Mouse (Mus musculus) CH12.LX (cell line): ENCODE measurements around the gene Vmn1r220. TPM values are rescaled to one million over a fixed set of nuclear protein-coding genes. Genes with fewer than 3 reads are reported as not detected.

Experiments used
- DNase-seq: peaks from one replicate; pipeline ENCODE4 v3.0.0-alpha.2; 2013; ENCODE audit errors: extremely low read depth
- H3K27ac ChIP-seq: 2 replicates; pipeline ENCODE4 v1.5.1; 2012; ENCODE audit warnings: low read depth, mild to moderate bottlenecking, control low read depth, moderate library complexity; ENCODE audit not compliant: insufficient read depth
- H3K27me3 ChIP-seq: replicated peaks from 2 replicates; pipeline ENCODE3; 2012; ENCODE audit warnings: inconsistent platforms
- H3K36me3 ChIP-seq, 2 experiments: replicated peaks in 1 of 2; 2 replicates each; pipeline versions ENCODE3 to v1.6.1; 2012; ENCODE audit warnings: inconsistent platforms in 1 of 2, low read length in 1 of 2, mild to moderate bottlenecking in 1 of 2, mixed read lengths in 1 of 2, moderate library complexity in 1 of 2; ENCODE audit not compliant: control insufficient read depth in 1 of 2, insufficient read depth in 1 of 2
- H3K4me1 ChIP-seq, 2 experiments: 2 replicates each; pipeline ENCODE4 v1.6.1; 2012; ENCODE audit warnings: inconsistent platforms in 1 of 2, moderate library complexity in 1 of 2; ENCODE audit not compliant: insufficient read depth in 2 of 2, control insufficient read depth in 1 of 2
- H3K4me2 ChIP-seq: 2 replicates; pipeline ENCODE4 v1.6.1; 2012; ENCODE audit warnings: low read depth, mild to moderate bottlenecking, control low read depth; ENCODE audit not compliant: poor library complexity, insufficient read depth, severe bottlenecking
- H3K4me3 ChIP-seq, 3 experiments: fragments of 150-350 bp in 1 of 3; sonication (generic) in 1 of 3; replicated peaks in 1 of 3; 2 replicates each; pipeline versions ENCODE3 to v1.5.1; 2011 to 2012; ENCODE audit warnings: low read depth in 2 of 3, low read length in 2 of 3, mild to moderate bottlenecking in 2 of 3, moderate library complexity in 2 of 3, control low read depth in 1 of 3, improper control_type of control experiment in 1 of 3, inconsistent platforms in 1 of 3, mixed read lengths in 1 of 3; ENCODE audit not compliant: poor library complexity in 1 of 3
- H3K79me2 ChIP-seq: replicated peaks from 2 replicates; pipeline ENCODE4 v1.6.1; 2012; ENCODE audit warnings: mild to moderate bottlenecking, moderate library complexity; ENCODE audit not compliant: control insufficient read depth, poor library complexity, insufficient read depth, severe bottlenecking; ENCODE audit errors: extremely low read depth
- H3K9ac ChIP-seq: 2 replicates; pipeline ENCODE4 v1.6.1; 2012; ENCODE audit warnings: low read depth, mild to moderate bottlenecking, control low read depth, moderate library complexity; ENCODE audit not compliant: insufficient read depth
- H3K9me3 ChIP-seq: replicated peaks from 2 replicates; pipeline ENCODE3; 2012; ENCODE audit warnings: low read length, inconsistent platforms, mixed read lengths
- CHD2 ChIP-seq: IDR thresholded peaks from 2 replicates; pipeline ENCODE4 v1.6.1; 2011; ENCODE audit warnings: low read length, improper control_type of control experiment
- ELF1 ChIP-seq: IDR thresholded peaks from 2 replicates; pipeline ENCODE4 v1.6.1; 2014; ENCODE audit warnings: low read depth, mild to moderate bottlenecking, inconsistent platforms, low read length, improper control_type of control experiment
- EP300 ChIP-seq: IDR thresholded peaks from 2 replicates; pipeline ENCODE4 v1.6.1; 2011; ENCODE audit warnings: low read length, improper control_type of control experiment
- JUND ChIP-seq: conservative IDR thresholded peaks from 2 replicates; pipeline ENCODE4 v1.6.1; 2011; ENCODE audit warnings: low read depth, low read length, improper control_type of control experiment
- KAT2A ChIP-seq: IDR thresholded peaks from 2 replicates; pipeline ENCODE4 v1.6.1; 2012; ENCODE audit warnings: low read length, improper control_type of control experiment, inconsistent platforms; ENCODE audit not compliant: insufficient replicate concordance
- MEF2A ChIP-seq: IDR thresholded peaks from 2 replicates; pipeline ENCODE4 v1.6.1; 2014; ENCODE audit warnings: low read depth, mild to moderate bottlenecking, inconsistent platforms, low read length, improper control_type of control experiment, borderline replicate concordance
- MXI1 ChIP-seq: IDR thresholded peaks from 2 replicates; pipeline ENCODE4 v1.6.1; 2011; ENCODE audit warnings: mild to moderate bottlenecking, low read depth, low read length, improper control_type of control experiment
- NELFE ChIP-seq: IDR thresholded peaks from 2 replicates; pipeline ENCODE4 v1.6.1; 2011; ENCODE audit warnings: low read depth, low read length, improper control_type of control experiment
- PAX5 ChIP-seq: IDR thresholded peaks from 2 replicates; pipeline ENCODE4 v1.6.1; 2012; ENCODE audit warnings: low read length, inconsistent platforms, mixed read lengths
- POLR2A ChIP-seq: IDR thresholded peaks from 2 replicates; pipeline ENCODE4 v1.6.1; 2011; ENCODE audit warnings: low read depth, mild to moderate bottlenecking, improper control_type of control experiment, low read length
- POLR2AphosphoS2 ChIP-seq: IDR thresholded peaks from 2 replicates; pipeline ENCODE4 v1.6.1; 2011; ENCODE audit warnings: low read depth, low read length, improper control_type of control experiment
- SIN3A ChIP-seq: IDR thresholded peaks from 2 replicates; pipeline ENCODE4 v1.6.1; 2012; ENCODE audit warnings: low read length, improper control_type of control experiment, inconsistent platforms
- TBP ChIP-seq: conservative IDR thresholded peaks from 2 replicates; pipeline ENCODE4 v1.6.1; 2011; ENCODE audit warnings: low read depth, low read length, improper control_type of control experiment
- TCF12 ChIP-seq: IDR thresholded peaks from 2 replicates; pipeline ENCODE4 v1.6.1; 2014; ENCODE audit warnings: low read depth, mild to moderate bottlenecking, inconsistent platforms, low read length, improper control_type of control experiment
- UBTF ChIP-seq: IDR thresholded peaks from 2 replicates; pipeline ENCODE4 v1.6.1; 2012; ENCODE audit warnings: low read depth, mild to moderate bottlenecking, inconsistent platforms, low read length, improper control_type of control experiment, moderate library complexity
- USF1 ChIP-seq: IDR thresholded peaks from 2 replicates; pipeline ENCODE4 v1.6.1; 2014; ENCODE audit warnings: low read depth, mild to moderate bottlenecking, inconsistent platforms, low read length, improper control_type of control experiment
- ZC3H11A ChIP-seq: IDR thresholded peaks from 2 replicates; pipeline ENCODE4 v1.6.1; 2012; ENCODE audit warnings: low read depth, mild to moderate bottlenecking, inconsistent platforms, low read length, improper control_type of control experiment
- ZKSCAN1 ChIP-seq: IDR thresholded peaks from 2 replicates; pipeline ENCODE4 v1.6.1; 2012; ENCODE audit warnings: low read depth, inconsistent platforms, low read length, improper control_type of control experiment, borderline replicate concordance
- ZMIZ1 ChIP-seq: IDR thresholded peaks from 2 replicates; pipeline ENCODE4 v1.6.1; 2012; ENCODE audit warnings: low read depth, mild to moderate bottlenecking, inconsistent platforms, low read length, improper control_type of control experiment
- ZNF384 ChIP-seq: IDR thresholded peaks from 2 replicates; pipeline ENCODE4 v1.6.1; 2012; ENCODE audit warnings: low read depth, low read length, improper control_type of control experiment, inconsistent platforms
- dilution Hi-C: fragments of 300-500 bp; cut with MboI; formaldehyde crosslinking; loops from 2 replicates; pipeline ENCODE4 v1.14.3; 2020; ENCODE audit warnings: low sequenced_read_pairs; ENCODE audit not compliant: extremely low pct_unique_long_range_greater_than_20kb, extremely low pct_ligation_motif_present
- in situ Hi-C: fragments of 300-500 bp; cut with MboI; formaldehyde crosslinking; loops from 3 replicates; pipeline ENCODE4 v1.14.3; 2019; ENCODE audit warnings: low sequenced_read_pairs, low pct_ligation_motif_present, low pct_unique_long_range_greater_than_20kb, mixed read lengths
- polyA plus RNA-seq: library from polyadenylated mRNA; unstranded; fragments of >175 nt; gene quantifications from 2 replicates; pipeline ENCODE4 v1.2.1, GENCODE M21; 2012; ENCODE audit warnings: low read depth; ENCODE audit not compliant: insufficient read length
- total RNA-seq, 2 experiments: library from RNA; depleted of rRNA; stranded (reverse); fragments of 300-350 nt in 1 of 2; fragments of >200 nt in 1 of 2; gene quantifications; 2 replicates each; pipeline ENCODE4 v1.2.3; 2012 to 2014

Gene Vmn1r220
- total and polyA plus RNA-seq, 3 experiments: not detected

GRCm38 (mm10) chr13:23133099-23133498 lies 54.7 kb downstream of the Vmn1r220 start, which contains the start of gene Vmn1r218:
Gene Vmn1r218 (plus strand): TSS chr13:23133155.
- Histone ChIP-seq H3K9ac (no peak within 1 kb of the TSS), H3K4me2 (no peak within 1 kb of the TSS), H3K4me3 (no peak within 1 kb of the TSS), H3K27me3 (no peaks in the 10 kb centered on the region), H3K79me2 (no peaks in the 10 kb centered on the region), H3K4me1 (no peaks in the 10 kb centered on the region), H3K36me3 (no peaks in the 10 kb centered on the region), H3K9me3 (no peaks in the 10 kb centered on the region), H3K27ac (no peak within 1 kb of the TSS)
- TF ChIP-seq EP300 (no peak), KAT2A (no peak), SIN3A (no peak), POLR2AphosphoS2 (no peak), JUND (no peak), MEF2A (no peak), NELFE (no peak), ZMIZ1 (no peak), PAX5 (no peak), ZC3H11A (no peak), POLR2A (no peak), UBTF (no peak), ELF1 (no peak), USF1 (no peak), ZKSCAN1 (no peak), TBP (no peak), MXI1 (no peak), CHD2 (no peak), ZNF384 (no peak), TCF12 (no peak)
- dilution Hi-C loops (no loop called here), in situ Hi-C loops (no loop called here)
- DNase-seq: no peak

Other genes with a start within 250 kb of the Vmn1r220 start
- gene Vmn1r213, start 180.3 kb downstream of the Vmn1r220 start, total RNA-seq (2012; rRNA removed): not detected in 2 replicates
- gene Vmn1r213, start 180.3 kb downstream of the Vmn1r220 start, total RNA-seq (2014; rRNA removed): not detected in 2 replicates
- not detected in 2 replicates for gene Vmn1r213, start 180.3 kb downstream of the Vmn1r220 start, polyA plus RNA-seq
- gene Vmn1r214, start 157.6 kb downstream of the Vmn1r220 start, total RNA-seq (2012; rRNA removed): not detected in 2 replicates
- not detected in 2 replicates for gene Vmn1r214, start 157.6 kb downstream of the Vmn1r220 start, total RNA-seq (2014; rRNA removed)
- not detected in 2 replicates for gene Vmn1r214, start 157.6 kb downstream of the Vmn1r220 start, polyA plus RNA-seq
- not detected in 2 replicates for gene Vmn1r215, start 120.0 kb downstream of the Vmn1r220 start, total RNA-seq (2012; rRNA removed)
- gene Vmn1r215, start 120.0 kb downstream of the Vmn1r220 start, total RNA-seq (2014; rRNA removed): not detected in 2 replicates
- not detected in 2 replicates for gene Vmn1r215, start 120.0 kb downstream of the Vmn1r220 start, polyA plus RNA-seq
- not detected in 2 replicates for gene Vmn1r217, start 69.7 kb downstream of the Vmn1r220 start, total RNA-seq (2012; rRNA removed)
- not detected in 2 replicates for gene Vmn1r217, start 69.7 kb downstream of the Vmn1r220 start, total RNA-seq (2014; rRNA removed)
- gene Vmn1r217, start 69.7 kb downstream of the Vmn1r220 start, polyA plus RNA-seq: not detected in 2 replicates
- not detected in 2 replicates for gene Vmn1r218, start 54.8 kb downstream of the Vmn1r220 start, total RNA-seq (2012; rRNA removed)
- gene Vmn1r218, start 54.8 kb downstream of the Vmn1r220 start, total RNA-seq (2014; rRNA removed): not detected in 2 replicates
- gene Vmn1r218, start 54.8 kb downstream of the Vmn1r220 start, polyA plus RNA-seq: not detected in 2 replicates
- gene Vmn1r219, start 28.7 kb downstream of the Vmn1r220 start, total RNA-seq (2012; rRNA removed): not detected in 2 replicates
- not detected in 2 replicates for gene Vmn1r219, start 28.7 kb downstream of the Vmn1r220 start, total RNA-seq (2014; rRNA removed)
- gene Vmn1r219, start 28.7 kb downstream of the Vmn1r220 start, polyA plus RNA-seq: not detected in 2 replicates
- not detected in 2 replicates for gene Vmn1r221, start 26.2 kb upstream of the Vmn1r220 start, total RNA-seq (2012; rRNA removed)
- gene Vmn1r221, start 26.2 kb upstream of the Vmn1r220 start, total RNA-seq (2014; rRNA removed): not detected in 2 replicates
- not detected in 2 replicates for gene Vmn1r221, start 26.2 kb upstream of the Vmn1r220 start, polyA plus RNA-seq
- gene Vmn1r222, start 48.0 kb upstream of the Vmn1r220 start, total RNA-seq (2012; rRNA removed): not detected in 2 replicates
- gene Vmn1r222, start 48.0 kb upstream of the Vmn1r220 start, total RNA-seq (2014; rRNA removed): not detected in 2 replicates
- gene Vmn1r222, start 48.0 kb upstream of the Vmn1r220 start, polyA plus RNA-seq: not detected in 2 replicates
- gene Vmn1r223, start 59.2 kb upstream of the Vmn1r220 start, total RNA-seq (2012; rRNA removed): not detected in 2 replicates
- not detected in 2 replicates for gene Vmn1r223, start 59.2 kb upstream of the Vmn1r220 start, total RNA-seq (2014; rRNA removed)
- gene Vmn1r223, start 59.2 kb upstream of the Vmn1r220 start, polyA plus RNA-seq: 0.06 TPM in 1 of 2 replicates, not detected in the other
- gene Zfp322a, start 181.2 kb upstream of the Vmn1r220 start, total RNA-seq (2012; rRNA removed): 10.3 and 12.3 TPM in 2 replicates
- gene Zfp322a, start 181.2 kb upstream of the Vmn1r220 start, total RNA-seq (2014; rRNA removed): 17.7 and 20.0 TPM in 2 replicates
- 10.3 and 10.5 TPM in 2 replicates for gene Zfp322a, start 181.2 kb upstream of the Vmn1r220 start, polyA plus RNA-seq
- gene Abt1, start 235.9 kb upstream of the Vmn1r220 start, total RNA-seq (2012; rRNA removed): 10.1 and 13.1 TPM in 2 replicates
- gene Abt1, start 235.9 kb upstream of the Vmn1r220 start, total RNA-seq (2014; rRNA removed): 14.4 and 15.4 TPM in 2 replicates
- 11.7 and 12.9 TPM in 2 replicates for gene Abt1, start 235.9 kb upstream of the Vmn1r220 start, polyA plus RNA-seq